Mouse (Mus musculus) central nervous system, embryonic 11.5 days (tissue): ENCODE measurements around the gene Eif4e2. TPM values are rescaled to one million over a fixed set of nuclear protein-coding genes. Genes with fewer than 3 reads are reported as not detected.

Source experiments
- polyA plus RNA-seq: library from polyadenylated mRNA; depleted of rRNA; stranded (reverse); fragments of >200 nt; gene quantifications from 2 replicates; pipeline ENCODE4 v1.2.3, GENCODE M21; 2012; rRNA removed

The Eif4e2 gene
- polyA plus RNA-seq = 86.7 and 107 TPM in 2 replicates

GRCm38 (mm10) chr1:87213735-87214704 is at the start of gene Eif4e2:
TSS of gene Eif4e2 (plus strand) at chr1:87213914.

GRCm38 (mm10) chr1:87183013-87183412 is 30.7 kb upstream of the Eif4e2 start, which contains the start of gene Prss56:
TSS of gene Prss56 (plus strand) at chr1:87183313.

GRCm38 (mm10) chr1:87190429-87190828 is 23.3 kb upstream of the Eif4e2 start, which contains the start of gene Chrnd:
TSS of gene Chrnd (plus strand) at chr1:87190607.

GRCm38 (mm10) chr1:87204465-87204864 is 9.2 kb upstream of the Eif4e2 start, which contains the start of gene Chrng:
TSS of gene Chrng (plus strand) at chr1:87204657.

GRCm38 (mm10) chr1:87264134-87265006 is 50.7 kb downstream of the Eif4e2 start, which contains the start of gene Efhd1:
TSS of gene Efhd1 (plus strand) at chr1:87264363.

Other genes with a start within 250 kb of the Eif4e2 start
- gene Alppl2, start 124.0 kb upstream of the Eif4e2 start, polyA plus RNA-seq = not detected in 2 replicates
- gene Alpi, start 112.3 kb upstream of the Eif4e2 start, polyA plus RNA-seq = 0.04 TPM in 1 of 2 replicates, not detected in the other
- gene Akp3, start 88.9 kb upstream of the Eif4e2 start, polyA plus RNA-seq = not detected in 2 replicates
- 6.0 and 13.5 TPM in 2 replicates for gene Ecel1, start 57.4 kb upstream of the Eif4e2 start, polyA plus RNA-seq
- gene Prss56, start 30.6 kb upstream of the Eif4e2 start, polyA plus RNA-seq = 0.28 and 0.37 TPM in 2 replicates
- 0.02 and 1.1 TPM in 2 replicates for gene Chrnd, start 23.3 kb upstream of the Eif4e2 start, polyA plus RNA-seq
- 0.07 and 7.6 TPM in 2 replicates for gene Chrng, start 9.3 kb upstream of the Eif4e2 start, polyA plus RNA-seq
- 0.65 and 0.78 TPM in 2 replicates for gene Efhd1, start 50.4 kb downstream of the Eif4e2 start, polyA plus RNA-seq
- gene Gigyf2, start 113.1 kb downstream of the Eif4e2 start, polyA plus RNA-seq = 63.7 and 67.4 TPM in 2 replicates
- gene Kcnj13, start 180.8 kb downstream of the Eif4e2 start, polyA plus RNA-seq = 0.39 and 0.41 TPM in 2 replicates